Mouse (Mus musculus): ENCODE results near the gene Nr1i2. TPM values are rescaled to one million over a fixed set of nuclear protein-coding genes. Genes with fewer than 3 reads are reported as not detected.

Gene Nr1i2
- polyA plus RNA-seq, 1 experiment from 2014 or later: not detected

- Histone ChIP-seq H3K9me3 (no peaks in the 10 kb centered on the region), H3K36me3 (no peaks in the 10 kb centered on the region), H3K27me3 (no peaks in the 10 kb centered on the region), H3K4me1 (replicated peaks) (no peaks in the 10 kb centered on the region; the same call in 1 of the 2 replicates), H3K4me2 (replicated peaks) (no peak overlapping the region), H3K9ac (replicated peaks) (no peak overlapping the region), H3K27ac (no peak overlapping the region), H3K4me3 (replicated peaks) (no peak overlapping the region)
- WGBS: 86% methylated on average over 7 of the region's 7 CpGs
- no peak for ATAC-seq
Measured at GRCm38 (mm10) chr16:38285801-38286200, 8.8 kb downstream of the Nr1i2 start.

- ATAC-seq: no peak
Measured at GRCm38 (mm10) chr16:38283300-38283699, 11.3 kb downstream of the Nr1i2 start.

GRCm38 (mm10) chr16:38282559-38283160 lies 12.0 kb downstream of the Nr1i2 start:
- no peak overlapping the region for H3K4me3 ChIP-seq (replicated peaks)
- H3K27me3 ChIP-seq: no peaks in the 10 kb centered on the region
- H3K9ac ChIP-seq (replicated peaks): no peak overlapping the region
- no peak overlapping the region; the same call in 1 of the 2 replicates for H3K27ac ChIP-seq
- no peak overlapping the region for H3K4me2 ChIP-seq (replicated peaks)
- no peaks in the 10 kb centered on the region; the same call in 1 of the 2 replicates for H3K4me1 ChIP-seq (replicated peaks)
- 86% methylated on average over 7 of the region's 7 CpGs for WGBS
- no peaks in the 10 kb centered on the region for H3K9me3 ChIP-seq
- no peaks in the 10 kb centered on the region for H3K36me3 ChIP-seq
- ATAC-seq: no peak

More at GRCm38 (mm10) chr16:38283300-38283699, 11.3 kb downstream of the Nr1i2 start:
- Histone ChIP-seq H3K4me1 (replicated peaks) (no peaks in the 10 kb centered on the region; the same call in 1 of the 2 replicates), H3K4me2 (replicated peaks) (no peak overlapping the region), H3K27ac (no peak overlapping the region), H3K9ac (replicated peaks) (no peak overlapping the region), H3K36me3 (no peaks in the 10 kb centered on the region), H3K9me3 (no peaks in the 10 kb centered on the region), H3K4me3 (replicated peaks) (no peak overlapping the region), H3K27me3 (no peaks in the 10 kb centered on the region)
- WGBS: 31% methylated on average over 3 of the region's 3 CpGs

- no peaks in the 10 kb centered on the region for H3K9me3 ChIP-seq
- H3K4me3 ChIP-seq (replicated peaks): no peak overlapping the region
- H3K27me3 ChIP-seq: no peaks in the 10 kb centered on the region
- H3K27ac ChIP-seq: no peak overlapping the region
- WGBS: 87% methylated on average over 7 of the region's 7 CpGs
- H3K36me3 ChIP-seq: no peaks in the 10 kb centered on the region
- H3K9ac ChIP-seq (replicated peaks): no peak overlapping the region
- H3K4me2 ChIP-seq (replicated peaks): no peak overlapping the region
- no peak for ATAC-seq
- no peaks in the 10 kb centered on the region; the same call in 1 of the 2 replicates for H3K4me1 ChIP-seq (replicated peaks)
Measured at GRCm38 (mm10) chr16:38280951-38281350, 13.7 kb downstream of the Nr1i2 start.

- H3K27ac ChIP-seq: no peak overlapping the region
- H3K4me1 ChIP-seq (replicated peaks): no peaks in the 10 kb centered on the region; the same call in 1 of the 2 replicates
- H3K4me2 ChIP-seq (replicated peaks): no peak overlapping the region
- ATAC-seq: no peak
- no peaks in the 10 kb centered on the region for H3K9me3 ChIP-seq
- 95% methylated on average over 5 of the region's 5 CpGs for WGBS
- no peaks in the 10 kb centered on the region for H3K36me3 ChIP-seq
- H3K27me3 ChIP-seq: no peaks in the 10 kb centered on the region
- H3K4me3 ChIP-seq (replicated peaks): no peak overlapping the region
- no peak overlapping the region for H3K9ac ChIP-seq (replicated peaks)
Measured at GRCm38 (mm10) chr16:38279794-38280193, 14.8 kb downstream of the Nr1i2 start.

- Histone ChIP-seq H3K9me3 (no peaks in the 10 kb centered on the region), H3K27ac (no peak overlapping the region), H3K9ac (replicated peaks) (no peak overlapping the region), H3K4me2 (replicated peaks) (no peak overlapping the region), H3K27me3 (no peaks in the 10 kb centered on the region), H3K4me3 (replicated peaks) (no peak overlapping the region), H3K4me1 (replicated peaks) (peaks cover 13% of the 10 kb centered on the region), H3K36me3 (no peaks in the 10 kb centered on the region)
- WGBS: 85% methylated on average over 2 of the region's 2 CpGs
- no peak for ATAC-seq
Measured at GRCm38 (mm10) chr16:38274737-38275136, 19.9 kb downstream of the Nr1i2 start.

- peak; percentile 62 for ATAC-seq
- WGBS: 31% methylated on average over 5 of the region's 5 CpGs
- Histone ChIP-seq H3K4me2 (replicated peaks) (no peak overlapping the region), H3K27me3 (no peaks in the 10 kb centered on the region), H3K4me1 (replicated peaks) (peaks cover 13% of the 10 kb centered on the region), H3K27ac (no peak overlapping the region), H3K9ac (replicated peaks) (no peak overlapping the region), H3K4me3 (replicated peaks) (no peak overlapping the region), H3K9me3 (no peaks in the 10 kb centered on the region), H3K36me3 (no peaks in the 10 kb centered on the region)
Measured at GRCm38 (mm10) chr16:38272483-38272882, 22.1 kb downstream of the Nr1i2 start.

- Histone ChIP-seq H3K4me1 (replicated peaks) (peaks cover 13% of the 10 kb centered on the region), H3K4me2 (replicated peaks) (no peak overlapping the region), H3K9me3 (no peaks in the 10 kb centered on the region), H3K27me3 (no peaks in the 10 kb centered on the region), H3K27ac (no peak overlapping the region), H3K36me3 (no peaks in the 10 kb centered on the region), H3K9ac (replicated peaks) (no peak overlapping the region), H3K4me3 (replicated peaks) (no peak overlapping the region)
- WGBS: 76% methylated on average over 3 of the region's 3 CpGs
- no peak for ATAC-seq
Measured at GRCm38 (mm10) chr16:38271601-38272000, 23.0 kb downstream of the Nr1i2 start.

GRCm38 (mm10) chr16:38255927-38256326 lies 38.7 kb downstream of the Nr1i2 start:
- H3K27me3 ChIP-seq: no peaks in the 10 kb centered on the region
- no peaks in the 10 kb centered on the region for H3K4me1 ChIP-seq (replicated peaks)
- H3K4me3 ChIP-seq (replicated peaks): no peak overlapping the region
- H3K4me2 ChIP-seq (replicated peaks): no peak overlapping the region
- H3K27ac ChIP-seq: no peak overlapping the region
- H3K36me3 ChIP-seq: no peaks in the 10 kb centered on the region
- ATAC-seq: no peak
- H3K9ac ChIP-seq (replicated peaks): no peak overlapping the region
- 92% methylated on average over 9 of the region's 9 CpGs for WGBS
- no peaks in the 10 kb centered on the region for H3K9me3 ChIP-seq

GRCm38 (mm10) chr16:38255107-38255506 lies 39.5 kb downstream of the Nr1i2 start:
- no peak overlapping the region for H3K27ac ChIP-seq
- no peaks in the 10 kb centered on the region for H3K9me3 ChIP-seq
- H3K36me3 ChIP-seq: no peaks in the 10 kb centered on the region
- H3K27me3 ChIP-seq: no peaks in the 10 kb centered on the region
- WGBS: 77% methylated on average over 4 of the region's 4 CpGs
- no peak for ATAC-seq
- no peak overlapping the region for H3K4me2 ChIP-seq (replicated peaks)
- no peaks in the 10 kb centered on the region for H3K4me1 ChIP-seq (replicated peaks)
- no peak overlapping the region for H3K9ac ChIP-seq (replicated peaks)
- H3K4me3 ChIP-seq (replicated peaks): no peak overlapping the region

GRCm38 (mm10) chr16:38254001-38254400 lies 40.6 kb downstream of the Nr1i2 start:
- H3K4me3 ChIP-seq (replicated peaks): no peak overlapping the region

GRCm38 (mm10) chr16:38250467-38250866 lies 44.2 kb downstream of the Nr1i2 start:
- no peak overlapping the region for H3K4me3 ChIP-seq (replicated peaks)
- no peaks in the 10 kb centered on the region for H3K27me3 ChIP-seq
- no peak overlapping the region for H3K27ac ChIP-seq
- H3K4me2 ChIP-seq (replicated peaks): no peak overlapping the region
- WGBS: 91% methylated on average over 6 of the region's 6 CpGs
- H3K9ac ChIP-seq (replicated peaks): no peak overlapping the region
- H3K9me3 ChIP-seq: no peaks in the 10 kb centered on the region
- peaks cover 3% of the 10 kb centered on the region; the same call in 1 of the 2 replicates for H3K36me3 ChIP-seq
- H3K4me1 ChIP-seq (replicated peaks): 0 out of 2 replicates have a peak, but pooled peaks cover 3% of the 10 kb centered on the region
- ATAC-seq: no peak

More at GRCm38 (mm10) chr16:38254001-38254400, 40.6 kb downstream of the Nr1i2 start:
- WGBS: 87% methylated on average over 14 of the region's 14 CpGs
- H3K27ac ChIP-seq: no peak overlapping the region
- H3K4me2 ChIP-seq (replicated peaks): no peak overlapping the region
- no peak overlapping the region for H3K9ac ChIP-seq (replicated peaks)
- H3K9me3 ChIP-seq: no peaks in the 10 kb centered on the region
- H3K36me3 ChIP-seq: no peaks in the 10 kb centered on the region
- H3K4me1 ChIP-seq (replicated peaks): 0 out of 2 replicates have a peak, but pooled peaks cover under 1% of the 10 kb centered on the region
- no peak for ATAC-seq
- no peaks in the 10 kb centered on the region for H3K27me3 ChIP-seq

Measured in midbrain, embryonic 13.5 days (tissue).